Mouse (Mus musculus) c-Kit-negative CD71-positive TER-119-positive erythroid progenitor cells, embryonic 14.5 days (primary cell): ENCODE measurements at regions not wholly inside any gene's neighbourhood (a gene's known extent, or its start where the extent isn't known, plus 50 kb on each side); places are given as distances from the start of the nearest gene placed in this dataset.

Source experiments
- DNase-seq: peaks from one replicate; pipeline ENCODE4 v3.0.0-alpha.2; 2013; ENCODE audit warnings: low read depth, low spot score

DNA sequence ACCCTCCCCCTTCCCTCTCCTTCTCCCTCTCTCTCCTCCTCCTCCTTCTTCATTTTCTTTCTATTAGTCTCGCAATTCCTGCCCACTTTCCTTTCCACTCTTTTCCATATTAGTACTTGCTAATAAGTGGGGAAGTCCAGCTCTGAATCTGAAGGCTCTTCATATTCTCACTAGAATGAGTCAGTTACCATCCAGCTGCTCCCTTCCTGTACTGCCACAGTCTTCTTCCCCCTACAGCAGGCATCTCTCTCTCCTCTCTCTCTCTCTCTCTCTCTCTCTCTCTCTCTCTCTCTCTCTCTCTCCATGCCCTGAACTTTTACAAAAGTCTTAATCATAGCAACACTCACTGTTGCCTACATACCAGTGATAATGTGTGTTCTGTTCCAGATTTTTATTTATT lies 226.6 kb upstream of the Pter start:
- DNase-seq = no peak

DNA sequence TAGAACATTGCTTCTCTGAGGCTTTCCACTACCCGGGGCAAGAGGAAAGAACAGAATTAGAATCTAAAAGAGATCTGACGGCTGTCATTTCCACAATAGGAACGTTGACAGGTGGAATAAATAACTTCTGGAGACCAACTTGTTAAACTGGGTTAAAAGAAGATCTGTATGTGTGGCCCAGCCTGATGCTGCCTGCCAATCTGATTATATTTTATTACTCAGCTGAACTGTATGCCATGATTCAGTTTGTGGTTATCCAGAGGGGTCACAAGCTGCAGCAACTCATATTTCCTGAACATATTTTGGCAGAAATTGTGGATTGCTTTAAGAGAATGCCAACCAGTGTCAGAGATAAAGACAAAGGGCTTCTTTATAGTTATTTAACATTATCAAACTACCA lies 224.5 kb upstream of the Pter start:
- DNase-seq = no peak

DNA sequence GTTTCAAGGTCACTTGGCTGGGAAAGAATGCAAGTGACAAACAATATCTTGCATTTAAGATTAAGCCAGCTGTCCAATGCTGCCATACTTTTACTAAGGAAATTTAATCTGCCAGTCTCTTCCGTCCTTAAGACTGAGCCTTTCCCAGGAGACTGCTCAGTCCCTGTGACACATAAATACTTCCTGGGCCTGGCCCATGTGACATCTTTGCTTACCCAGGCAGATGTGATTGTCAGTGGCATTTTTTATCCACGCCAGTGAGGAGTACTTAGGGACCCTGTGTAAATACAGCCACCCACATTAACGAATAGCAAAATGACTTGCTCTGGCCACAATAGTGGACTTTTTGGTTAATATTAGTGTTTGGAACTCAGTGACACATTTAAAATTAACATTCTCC lies 216.3 kb upstream of the Pter start:
- no peak for DNase-seq

DNA sequence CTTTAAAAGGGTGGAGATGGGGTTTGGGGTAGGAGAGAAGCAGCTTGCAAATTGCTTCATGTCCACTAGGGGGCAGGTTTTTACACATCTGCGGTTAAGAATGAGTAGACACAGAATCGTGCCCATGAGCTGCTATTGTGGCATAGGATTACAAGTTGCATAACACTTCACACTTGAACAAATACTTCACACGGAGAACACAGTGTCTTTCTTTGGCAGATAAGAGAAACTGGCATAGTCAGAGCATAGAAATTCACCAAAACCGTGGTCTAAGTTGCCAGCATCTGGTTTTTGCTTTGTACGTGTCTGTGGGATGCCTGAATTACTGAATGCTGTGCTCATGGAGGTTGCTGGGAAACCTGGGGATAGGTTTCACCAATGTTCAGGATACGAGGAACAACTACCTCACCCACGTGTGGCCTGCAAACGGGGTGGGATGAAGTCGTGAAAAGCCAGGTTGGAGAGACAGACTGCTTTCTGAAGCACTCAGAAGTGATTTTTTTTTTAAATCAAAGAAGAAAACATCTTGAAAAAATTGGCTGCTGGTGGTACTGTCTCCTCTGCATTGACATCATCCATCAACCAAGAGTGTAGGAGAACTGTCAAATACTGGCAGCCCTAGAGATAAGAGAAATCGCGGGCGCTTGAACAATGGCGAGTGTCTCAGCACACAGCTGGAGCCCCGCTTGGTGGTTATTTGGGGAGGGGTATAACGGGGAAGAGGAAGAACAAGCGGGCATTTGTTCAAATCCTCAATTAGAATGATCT lies 214.5 kb upstream of the Pter start:
- DNase-seq = peak; percentile 9

DNA sequence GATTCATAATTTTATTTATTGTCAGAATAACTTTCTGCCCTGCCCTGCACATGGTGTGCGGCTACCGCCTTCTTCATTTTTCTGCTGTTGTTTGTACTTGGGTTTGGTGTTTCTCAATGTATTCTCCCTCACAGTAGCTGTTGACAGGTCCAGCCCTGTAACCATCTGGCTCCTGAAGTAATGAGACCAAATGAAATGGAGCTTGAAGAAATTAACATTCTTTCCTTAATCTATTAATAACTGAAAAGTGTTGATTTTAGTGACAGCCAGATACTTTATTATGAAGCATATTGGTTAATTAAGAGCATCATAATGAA lies 214.0 kb upstream of the Pter start:
- DNase-seq = no peak

DNA sequence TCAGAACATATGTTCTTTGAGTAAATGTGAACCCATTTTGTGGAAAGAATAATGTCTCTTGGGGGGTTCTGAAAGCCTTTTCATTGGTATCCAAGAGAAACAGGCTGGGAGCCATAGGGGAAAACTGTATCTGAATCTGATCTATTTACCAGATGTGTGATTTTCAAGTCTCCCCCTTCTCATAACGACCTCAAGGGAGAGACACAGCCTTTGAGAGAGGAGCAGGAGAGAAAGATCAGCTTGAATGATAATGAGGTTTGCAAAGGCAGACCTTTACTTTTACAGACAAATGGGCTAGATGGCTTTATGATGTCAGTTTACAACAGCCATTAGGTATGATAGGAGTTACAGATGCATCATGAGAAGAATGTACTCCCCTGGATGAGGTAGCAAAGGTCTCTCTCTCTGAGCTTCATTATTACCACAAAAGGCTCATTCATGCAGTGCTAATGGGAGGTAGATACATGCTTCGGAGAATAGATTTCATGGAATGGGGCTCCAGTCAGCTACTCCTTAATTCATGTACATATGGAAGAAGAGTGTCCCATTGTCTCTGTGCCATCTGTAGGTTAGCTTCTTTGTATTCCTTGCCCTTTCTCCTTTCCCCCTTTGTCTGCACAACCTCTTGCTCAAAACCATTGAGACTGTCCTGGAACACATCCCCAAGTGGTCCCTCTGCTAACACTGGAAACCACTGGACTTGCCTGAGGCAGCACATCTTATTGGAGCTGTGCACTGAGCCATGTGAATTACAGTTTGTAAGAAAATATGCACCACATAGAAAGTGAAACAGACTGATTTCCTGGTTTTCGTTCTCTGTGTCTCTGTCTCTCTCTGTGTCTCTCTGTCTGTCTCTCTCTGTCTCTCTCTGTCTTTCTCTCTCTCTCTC lies 207.5 kb upstream of the Pter start:
- DNase-seq = no peak

DNA sequence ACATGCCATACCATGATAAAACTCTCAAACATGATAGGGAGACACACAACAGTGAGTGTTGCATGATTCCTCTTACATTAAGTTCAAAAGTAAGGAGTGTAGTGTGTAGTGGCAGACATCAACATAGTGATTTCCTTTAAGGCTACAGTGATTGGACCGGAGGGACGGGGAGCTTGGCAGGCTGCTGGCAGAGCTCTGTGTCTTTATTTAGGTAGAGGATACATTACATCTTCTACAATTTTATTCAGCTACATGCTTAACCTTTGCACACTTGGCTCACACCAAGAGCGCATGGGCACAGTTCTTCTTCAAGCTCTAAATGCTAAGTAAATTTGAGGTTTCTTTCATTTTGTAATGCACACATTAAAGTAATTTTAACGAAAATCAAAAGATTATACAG lies 194.6 kb upstream of the Pter start:
- DNase-seq = no peak

DNA sequence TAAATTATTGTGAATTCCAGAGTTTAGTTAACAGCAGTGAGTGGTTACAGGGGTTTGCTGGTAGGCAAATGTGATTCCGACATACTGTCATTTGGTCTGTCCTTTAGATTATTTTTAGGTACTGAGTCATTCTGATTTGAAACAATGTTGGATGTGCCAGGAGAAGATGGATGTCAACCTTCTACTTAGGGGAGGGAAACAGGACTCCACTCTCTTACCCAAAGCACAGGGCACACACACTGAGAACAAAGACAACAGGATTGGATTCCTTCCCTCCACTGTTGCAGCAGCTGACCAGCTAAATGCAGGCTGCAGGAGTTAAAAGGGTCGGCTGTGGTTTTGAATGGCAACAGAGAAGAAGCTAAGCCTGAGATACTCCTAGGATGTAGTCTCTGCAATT lies 186.7 kb upstream of the Pter start:
- DNase-seq = no peak

DNA sequence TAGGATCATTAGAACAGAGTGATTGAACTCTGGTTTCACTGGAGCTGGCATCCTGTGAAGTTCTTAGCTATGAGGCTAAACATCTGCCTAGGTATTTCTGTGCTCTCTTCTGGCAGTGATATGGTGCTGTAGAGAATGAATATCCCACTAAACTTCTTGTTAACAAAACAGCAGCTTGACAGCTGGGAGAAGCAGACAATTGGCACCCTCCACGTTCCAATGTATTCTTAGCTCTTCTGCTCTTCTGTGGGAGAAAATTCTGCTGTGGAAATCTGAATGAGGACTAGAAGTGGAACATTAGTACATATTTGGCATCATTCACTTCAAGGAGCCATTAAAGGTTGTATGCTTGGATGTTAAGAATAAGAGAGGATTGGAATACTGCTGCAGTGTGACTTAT lies 177.0 kb upstream of the Pter start:
- no peak for DNase-seq

DNA sequence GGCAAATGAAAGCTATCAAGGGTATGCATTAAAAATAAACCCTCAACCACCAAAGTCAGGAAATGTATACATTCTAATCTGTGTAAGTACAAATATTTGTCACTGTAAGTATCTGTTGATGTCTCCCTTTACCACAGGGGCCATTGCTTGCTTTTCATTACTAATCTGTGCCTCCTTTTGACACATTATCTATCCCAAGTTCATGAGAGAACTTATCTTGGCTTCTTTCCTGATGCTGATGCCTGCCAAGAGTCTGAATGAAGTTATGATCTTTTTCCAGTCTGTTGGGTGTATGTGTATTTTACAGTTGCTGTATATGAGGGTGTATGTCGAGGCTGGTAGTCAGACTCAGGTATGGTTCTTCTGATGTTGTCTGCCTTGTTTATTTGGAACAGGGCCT lies 165.0 kb upstream of the Pter start:
- no peak for DNase-seq

DNA sequence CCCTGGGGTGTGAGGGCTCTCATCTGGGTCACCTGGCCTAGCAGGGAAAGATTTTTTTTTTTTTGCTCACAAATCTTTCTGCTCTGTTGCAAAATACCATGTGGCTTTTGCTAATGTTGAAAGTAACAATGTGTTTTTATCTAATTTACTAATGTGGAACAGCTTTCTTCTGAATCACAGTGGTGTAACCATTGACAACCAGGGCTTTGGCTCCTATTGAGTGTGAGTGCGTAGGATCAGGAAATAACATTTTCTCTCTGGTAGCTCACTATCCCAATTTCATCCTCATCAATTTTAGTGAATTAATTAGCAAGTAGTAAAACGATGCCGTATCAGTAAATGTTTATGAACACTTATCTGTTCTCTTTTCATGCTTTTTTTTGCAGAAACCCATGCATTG lies 163.9 kb upstream of the Pter start:
- DNase-seq = no peak

DNA sequence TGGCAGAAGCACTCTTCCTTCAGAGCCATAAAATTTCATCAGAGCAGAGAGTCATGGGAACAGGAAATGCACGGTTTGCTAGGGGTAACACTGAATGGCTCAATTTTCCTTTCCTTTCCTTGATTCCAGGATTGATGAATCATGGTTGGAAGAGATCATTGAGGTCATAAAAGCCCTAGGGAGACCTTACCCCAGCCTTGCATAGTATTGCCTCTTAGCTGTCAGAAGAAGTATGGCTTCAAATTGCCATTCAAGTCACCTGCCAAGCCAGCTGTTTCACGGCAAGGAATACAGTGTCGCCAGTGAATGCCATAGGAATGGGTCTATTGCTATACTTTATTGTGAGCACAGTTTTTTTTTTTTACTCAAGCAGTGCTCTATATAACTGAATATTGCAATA lies 162.4 kb upstream of the Pter start:
- no peak for DNase-seq

DNA sequence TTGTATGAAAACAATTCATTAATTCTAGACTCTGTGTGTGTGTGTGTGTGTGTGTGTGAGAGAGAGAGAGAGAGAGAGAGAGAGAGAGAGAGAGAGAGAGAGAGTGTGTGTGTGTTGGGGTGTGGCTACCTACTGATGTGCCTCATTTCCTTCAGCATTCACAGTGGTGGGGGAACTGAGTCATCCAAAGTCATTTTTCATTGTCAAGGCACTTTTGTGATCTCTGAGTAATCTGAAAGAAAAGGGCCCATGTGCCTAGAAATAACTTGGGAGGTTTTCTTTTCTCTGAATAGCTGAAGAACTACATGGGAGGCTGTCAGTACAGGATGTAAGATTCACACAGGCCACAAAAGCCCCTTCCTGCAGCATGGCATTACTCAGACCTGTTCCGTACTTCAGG lies 159.3 kb upstream of the Pter start:
- no peak for DNase-seq

DNA sequence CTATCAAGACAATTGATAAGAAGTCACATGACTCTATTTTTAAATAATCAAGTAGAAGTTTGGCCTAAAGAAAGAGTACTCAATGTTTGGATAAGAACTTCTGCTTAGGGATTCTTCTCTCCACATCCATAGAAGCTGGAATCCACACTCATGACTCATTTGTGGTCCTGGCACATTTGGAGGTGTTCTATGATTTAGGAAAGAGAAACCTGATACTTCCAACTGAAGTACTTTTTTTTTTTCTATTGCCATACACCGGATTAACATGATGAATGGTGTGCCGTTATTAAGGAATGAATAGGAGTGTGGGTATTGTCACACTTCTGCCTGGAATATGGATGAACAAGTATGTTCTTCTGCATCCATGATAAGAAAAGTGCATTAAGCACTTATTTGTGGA lies 158.5 kb upstream of the Pter start:
- DNase-seq = no peak

DNA sequence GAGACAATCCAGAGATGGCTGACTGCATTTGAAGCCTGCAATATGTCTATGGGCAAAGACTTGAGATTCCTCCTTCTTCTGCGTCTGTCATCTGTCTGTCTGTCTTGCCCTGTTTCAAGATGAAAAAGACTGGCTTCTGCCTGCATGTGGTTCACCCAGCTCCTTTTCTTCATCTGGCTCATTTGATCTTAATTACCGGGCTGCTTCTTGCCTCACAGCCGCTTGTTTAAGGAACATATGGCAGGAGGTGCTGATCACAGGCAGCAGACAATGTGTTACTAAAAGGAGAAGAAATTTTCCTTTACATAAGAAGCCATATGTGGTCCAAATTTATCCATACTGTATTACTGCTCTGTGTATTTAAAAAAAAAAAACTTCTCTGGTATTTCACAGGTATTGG lies 147.0 kb upstream of the Pter start:
- DNase-seq = no peak

DNA sequence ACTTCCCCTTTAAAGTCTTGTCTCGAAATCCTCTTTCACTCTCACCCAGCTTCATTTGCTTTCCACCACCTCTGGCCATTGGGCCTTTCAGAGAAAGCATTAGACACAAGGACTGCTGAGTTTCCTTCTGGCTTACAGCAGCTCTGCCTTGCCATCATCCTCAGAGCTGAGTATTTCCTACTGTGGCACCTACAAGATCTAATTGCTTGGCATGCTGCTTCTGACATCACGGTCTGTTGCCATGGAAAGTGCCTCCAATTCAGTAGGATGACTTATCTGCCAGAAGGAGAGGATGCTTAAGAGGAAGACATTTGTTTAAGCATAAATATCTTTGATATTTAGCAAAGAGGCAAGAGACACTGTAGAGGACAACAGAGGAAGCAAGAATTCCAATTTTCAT lies 146.1 kb upstream of the Pter start:
- DNase-seq = no peak

DNA sequence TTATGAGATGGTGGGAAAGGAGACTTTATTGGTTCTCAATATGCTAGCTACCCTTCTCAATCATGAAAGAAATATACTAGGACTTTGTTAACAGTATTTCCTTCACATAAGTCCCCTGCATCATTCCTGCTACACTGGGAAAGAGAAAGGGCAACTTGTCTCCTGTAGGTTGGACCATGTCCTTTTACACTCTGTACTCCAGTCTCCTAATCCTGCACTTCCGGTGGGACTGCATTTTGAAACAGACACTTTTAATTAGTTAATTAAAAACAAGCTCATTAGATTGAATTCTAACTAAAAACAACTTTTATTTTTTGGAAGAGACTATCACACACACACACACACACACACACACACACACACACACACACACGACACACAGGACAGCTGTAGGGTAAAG lies 131.2 kb upstream of the Pter start:
- DNase-seq = no peak

DNA sequence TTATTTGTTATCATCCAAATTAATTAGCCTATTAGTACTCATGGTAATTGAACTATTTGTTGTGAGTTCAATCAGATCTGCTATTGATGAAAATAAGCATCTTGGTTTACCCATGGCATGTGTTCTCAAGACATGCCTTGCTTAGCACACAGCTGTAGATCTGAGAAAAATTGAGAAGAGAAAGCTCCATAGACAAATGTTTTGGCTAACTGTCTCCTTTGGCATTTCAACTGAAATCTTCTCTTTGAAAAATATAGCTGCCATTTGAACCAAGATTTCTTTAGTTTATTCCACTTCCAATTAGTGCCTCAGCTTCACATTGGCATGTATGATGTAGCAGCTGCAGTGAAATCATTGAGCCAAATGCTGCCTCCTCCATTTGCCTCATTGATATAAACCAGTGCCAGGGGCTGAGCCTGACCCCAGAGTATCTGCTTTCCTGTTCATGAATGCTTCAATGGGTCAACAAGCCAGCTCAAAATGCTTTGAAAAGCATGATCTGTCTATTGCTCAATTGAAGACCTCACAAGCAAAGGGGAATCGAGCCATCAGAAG lies 126.1 kb upstream of the Pter start:
- no peak for DNase-seq

DNA sequence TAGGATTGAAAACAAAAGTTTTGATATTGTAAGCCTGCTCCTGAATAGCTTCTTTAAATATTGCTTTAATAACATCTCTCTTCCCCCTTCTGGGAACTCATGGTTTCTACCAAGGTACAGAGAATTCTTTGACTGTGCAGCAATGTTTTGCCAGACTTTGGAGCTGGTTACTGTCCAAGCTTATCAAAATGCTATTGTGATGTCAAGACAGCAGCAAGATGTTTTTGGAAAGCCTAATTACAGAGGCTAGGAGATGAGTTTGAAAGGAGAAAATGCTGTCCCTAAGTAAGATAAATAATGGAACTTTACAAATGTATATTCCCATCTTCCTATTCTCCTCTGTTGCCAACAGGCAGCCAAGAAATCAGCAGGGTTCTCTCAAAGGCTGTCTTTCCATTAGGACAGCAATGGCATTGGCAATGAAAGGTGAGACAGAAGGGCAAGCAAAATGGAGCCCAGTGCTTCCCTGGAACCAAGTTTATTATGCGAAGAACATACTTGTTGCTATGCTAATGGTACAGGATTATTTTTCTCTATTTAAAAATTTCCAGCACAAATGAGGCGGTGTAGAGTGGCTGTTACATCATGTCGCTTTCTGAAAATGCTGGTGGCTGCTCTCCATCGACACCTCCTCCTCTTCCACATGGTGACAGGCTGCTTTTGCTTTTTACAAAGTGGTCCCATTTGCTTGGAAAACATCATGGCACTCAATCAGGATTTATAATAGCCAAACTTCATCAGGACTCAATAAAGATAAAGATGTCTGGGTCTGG lies 124.5 kb upstream of the Pter start:
- DNase-seq = no peak

DNA sequence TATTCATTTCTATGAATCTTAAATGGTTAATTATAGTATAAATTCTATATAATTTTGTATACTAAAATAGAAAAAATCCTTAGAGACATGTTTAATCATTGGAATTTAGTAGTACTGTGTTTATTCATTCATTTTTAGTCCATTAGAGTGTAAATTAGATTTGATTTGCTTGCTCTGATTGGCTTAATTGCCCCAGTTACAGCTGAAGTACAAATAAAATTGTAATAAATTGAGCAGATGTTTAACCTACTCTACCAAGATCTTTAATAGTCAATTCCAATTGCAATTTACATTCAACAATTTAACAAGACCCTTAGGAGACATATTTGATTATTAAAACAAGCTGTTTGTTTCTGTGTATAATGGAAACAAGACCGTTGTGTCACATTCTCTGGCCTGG lies 121.2 kb upstream of the Pter start:
- DNase-seq = no peak

DNA sequence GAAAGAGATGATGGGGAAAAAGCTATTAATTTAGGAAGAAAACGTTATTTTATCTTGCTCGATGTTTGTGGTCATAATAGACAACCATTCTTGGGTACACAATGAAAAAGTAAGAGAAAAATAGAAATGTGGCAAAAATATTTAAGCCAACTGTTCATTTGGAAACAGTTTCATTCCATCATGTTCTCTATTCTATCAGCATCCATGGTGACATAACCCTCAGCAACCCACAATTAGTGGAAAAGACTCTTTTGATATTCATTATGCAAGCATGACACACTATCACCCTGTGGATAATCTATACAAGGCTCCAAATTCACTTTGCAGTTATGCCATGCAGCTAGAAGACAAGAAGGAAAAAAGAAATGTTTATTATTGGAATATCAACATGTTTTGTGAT lies 118.7 kb upstream of the Pter start:
- no peak for DNase-seq

DNA sequence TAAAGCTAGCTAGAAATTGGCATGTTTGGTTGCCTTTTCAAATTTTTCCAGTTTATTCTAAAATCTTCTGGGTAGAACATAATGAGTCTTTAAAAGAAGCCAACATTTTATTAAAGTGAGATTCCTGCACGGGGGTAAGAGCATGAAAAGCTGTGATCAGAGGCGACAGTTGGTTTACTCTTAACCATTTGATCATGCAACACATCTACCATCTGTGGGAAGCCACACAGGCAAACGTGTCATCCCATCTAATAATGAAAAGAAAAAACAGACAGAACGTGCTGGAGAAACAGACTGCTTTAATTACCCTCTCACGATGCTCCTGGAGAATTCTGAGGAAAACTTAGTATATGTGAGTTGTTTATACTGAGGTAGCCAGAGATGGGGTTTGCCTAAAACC lies 115.4 kb upstream of the Pter start:
- DNase-seq = no peak
